24 mouse cellular contexts compared by ENCODE assay signal in genomic region chr6:101992815-101993214, GRCm38 (mm10).
DNase-seq lines count a peak whose midpoint lies in the region; ATAC-seq lines count a peak whose summit lies in the region.
"Had no signal": no experiment of that assay in that cellular context is flagged by ENCODE, and none has a peak within 500 bp of the region (broad histone marks: within the 10 kb centered on the region; RNA-seq: fewer than 3 reads in every experiment).

No protein-coding gene starts in this region.

- DNase-seq in frontal cortex, postnatal 14 days (ENCODE audit: low spot score in 2 of 2): no peak
- peak; percentile 9 to 11 for DNase-seq in layer of hippocampus, adult 8-10 months (ENCODE audit: low spot score in 2 of 2)
- no peak for DNase-seq in layer of hippocampus, postnatal 10 days (ENCODE audit: low spot score in 2 of 2)
- DNase-seq in right cerebral cortex, adult 18-20 months: peak; percentile 10
- DNase-seq in right cerebral cortex, postnatal 25 days: no peak
- DNase-seq in right cerebral cortex, postnatal 36 days (ENCODE audit: low spot score in 2 of 2): peak; percentile 11 to 19
- DNase-seq in ovary, adult 18-20 months (ENCODE audit: low spot score): no peak
- DNase-seq: adrenal gland, adult 2 months; adrenal gland, postnatal 36 days; cerebellum, adult 9-10 months; cerebellum, postnatal 36 days; embryo, embryonic 11 days; gastrocnemius, adult 2 months; gastrocnemius, postnatal 36 days; heart, adult 18-20 months; heart, postnatal 36 days; kidney, adult 2 months; kidney, postnatal 36 days had no signal

- peak; percentile 96 for ATAC-seq in frontal cortex, adult (ENCODE audit: low TSS enrichment)
- ATAC-seq: activated CD4-positive, CD25-positive, alpha-beta regulatory T cell, adult 4 months; forebrain, embryonic 15.5 days; hindbrain, postnatal 0 days; intestine, embryonic 15.5 days; midbrain, embryonic 15.5 days had no signal

Comparison
In these comparisons a context has a peak if more than half of its experiments do, and no peak if none do; other contexts are left out.
1. DNase-seq: peak in layer of hippocampus, adult 8-10 months (2 of 2), right cerebral cortex, adult 18-20 months (single experiment) and right cerebral cortex, postnatal 36 days (2 of 2); none in frontal cortex, postnatal 14 days (0 of 2), layer of hippocampus, postnatal 10 days (0 of 2), right cerebral cortex, postnatal 25 days (single experiment) and ovary, adult 18-20 months (single experiment).